Mouse (Mus musculus): ENCODE results near the gene Ccdc162.

Ccdc162 gene

DNA sequence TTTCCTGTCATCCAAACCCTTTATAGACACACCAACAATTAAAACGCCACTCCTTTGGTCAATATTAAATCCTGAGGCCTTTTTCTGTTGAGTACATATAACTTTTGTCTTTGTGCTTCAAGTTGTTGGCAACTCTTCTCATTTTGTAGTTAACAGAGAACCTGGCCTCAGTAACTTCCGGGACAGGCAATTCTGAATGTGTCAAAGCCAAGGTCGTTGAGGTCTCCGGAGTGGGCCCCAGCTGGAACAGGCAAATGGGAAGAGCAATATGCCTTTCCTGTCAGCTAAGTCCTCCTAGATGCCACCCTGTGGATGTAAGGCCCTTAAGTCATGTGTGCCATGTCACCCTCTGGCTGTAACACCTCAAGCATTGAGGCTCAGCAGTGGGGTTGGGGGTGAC is 136.0 kb downstream of the Ccdc162 start:
- in situ Hi-C loops (cut with MboI, MseI) = no loop called here

DNA sequence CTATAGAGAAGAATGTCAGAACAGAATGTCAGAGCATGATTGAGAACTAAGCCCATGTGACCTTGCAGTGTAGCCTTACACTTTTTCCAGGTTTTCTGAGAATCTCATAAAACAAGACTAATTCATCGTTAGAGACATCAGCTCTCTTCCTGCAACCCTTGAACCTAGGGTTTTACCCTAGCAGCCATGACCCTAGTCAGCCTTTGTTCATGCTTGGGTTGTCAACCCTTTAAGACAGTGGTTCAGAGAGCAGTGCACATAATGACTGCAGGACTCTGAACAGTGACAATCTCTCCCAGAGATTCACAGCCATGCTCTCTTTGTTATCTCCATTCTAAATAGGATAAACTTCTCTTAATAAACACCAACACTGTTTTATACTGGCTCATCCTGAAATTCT is 137.9 kb downstream of the Ccdc162 start:
- in situ Hi-C loops (cut with MboI, MseI) = no loop called here

DNA sequence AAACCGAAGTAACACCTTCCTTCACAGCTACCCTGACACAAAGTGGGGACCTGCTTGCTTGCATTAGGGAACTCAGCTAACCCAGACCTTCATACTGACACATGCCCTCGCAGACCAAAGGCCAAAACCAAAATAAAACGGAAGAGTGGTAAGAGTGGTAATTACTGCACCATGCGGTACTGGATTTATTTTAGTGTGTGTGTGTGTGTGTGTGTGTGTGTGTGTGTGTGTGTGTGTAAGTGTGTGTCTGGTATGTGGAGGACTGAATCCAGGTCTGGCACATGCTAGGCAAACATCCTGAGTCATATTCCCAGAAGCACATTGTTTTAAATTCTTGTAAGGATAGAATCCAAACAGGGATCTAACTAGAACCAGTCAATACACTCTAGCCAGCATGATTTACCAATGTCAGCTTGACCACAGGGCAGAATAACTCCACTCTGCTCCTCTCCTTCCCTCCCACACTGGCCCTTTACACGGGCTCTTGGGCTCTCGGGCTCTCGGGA is 140.1 kb downstream of the Ccdc162 start:
- in situ Hi-C loops (cut with MboI, MseI) = no loop called here

DNA sequence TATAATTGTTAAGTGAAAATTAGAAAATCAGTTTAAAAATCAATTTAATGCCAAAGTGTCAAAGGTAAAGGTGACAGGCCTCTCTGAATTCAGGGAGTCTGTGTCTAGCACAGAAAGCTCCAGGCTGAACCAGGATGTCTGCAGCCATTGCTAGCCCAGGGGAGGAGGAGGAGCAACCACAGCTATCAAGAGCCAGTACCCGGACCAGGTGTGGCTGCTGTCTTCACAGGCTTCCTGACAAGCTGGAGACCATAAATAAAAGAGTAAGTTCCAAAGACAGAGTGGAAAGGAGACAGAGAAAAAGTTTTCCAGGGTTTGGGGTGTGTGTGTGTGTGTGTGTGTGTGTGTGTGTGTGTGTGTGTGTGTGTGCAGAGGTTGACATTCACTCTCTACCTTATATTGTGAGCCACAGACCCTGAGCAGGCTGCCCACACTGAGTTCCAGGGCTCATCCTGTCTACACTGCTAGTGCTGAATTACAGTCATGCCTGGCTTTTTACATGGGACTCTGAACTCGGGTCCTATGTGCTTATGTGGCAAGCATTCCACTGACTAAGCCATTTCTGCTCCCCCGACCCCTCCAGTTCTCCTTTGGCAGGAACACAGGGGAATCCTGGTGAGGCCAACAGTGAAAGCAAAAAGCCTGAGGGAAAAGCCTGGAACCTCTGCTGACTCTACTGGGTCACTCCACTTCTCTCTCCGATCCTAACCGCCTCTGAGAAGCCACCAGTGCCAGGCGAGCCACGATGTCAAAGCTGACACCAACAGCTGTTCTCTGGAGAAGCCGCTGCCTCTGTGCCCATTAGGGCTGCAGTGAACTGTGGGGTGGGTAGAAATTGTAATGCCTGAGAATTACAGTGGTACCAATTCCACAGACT is 140.7 kb downstream of the Ccdc162 start:
- in situ Hi-C loops (cut with MboI, MseI) = no loop called here

DNA sequence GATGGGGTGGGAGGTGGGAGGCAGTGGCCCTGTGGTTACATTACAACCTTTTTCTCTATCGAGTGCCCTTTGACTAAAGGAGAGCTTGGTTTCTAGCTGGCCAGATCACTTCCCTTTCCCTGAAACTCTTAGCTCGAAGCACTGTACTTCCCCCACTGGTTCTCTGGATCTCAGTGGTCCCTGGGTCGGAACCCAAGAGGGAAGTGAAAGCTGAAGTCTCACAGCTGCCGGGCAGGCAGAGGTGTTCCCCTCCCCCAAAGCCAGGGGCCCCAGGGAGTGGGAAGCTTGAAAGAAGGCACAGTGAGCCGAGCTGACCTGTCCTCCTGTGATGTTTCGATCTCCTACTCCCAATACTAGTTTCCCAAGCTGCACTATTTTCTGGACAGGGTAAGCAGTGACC is 143.2 kb downstream of the Ccdc162 start:
- in situ Hi-C loops (cut with MboI, MseI) = loop anchor here (5.0 kb wide), 1 partner anchor 49 kb away; no protein-coding TSS in a partner anchor

DNA sequence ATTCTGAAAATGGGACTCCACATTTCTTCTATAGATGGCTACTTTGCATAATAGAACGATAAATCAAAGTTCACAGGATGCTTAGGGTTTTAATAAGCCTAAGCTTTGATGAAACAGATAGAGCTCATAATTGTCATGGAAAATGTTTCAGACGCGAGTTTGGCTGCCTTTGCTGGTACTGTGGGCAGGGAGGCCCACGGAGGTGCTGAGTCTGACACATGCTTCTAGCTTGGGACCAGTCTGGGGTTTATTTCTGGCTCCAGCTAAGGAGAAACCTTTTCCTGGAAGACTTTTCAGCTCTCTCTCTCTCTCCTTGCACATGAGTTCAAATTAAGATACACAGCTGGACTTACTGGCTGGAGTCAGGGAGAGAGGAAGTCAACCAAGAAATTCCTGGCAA is 144.2 kb downstream of the Ccdc162 start:
- in situ Hi-C loops (cut with MboI, MseI) = loop anchor here (5.0 kb wide), 1 partner anchor 50 kb away; no protein-coding TSS in a partner anchor

DNA sequence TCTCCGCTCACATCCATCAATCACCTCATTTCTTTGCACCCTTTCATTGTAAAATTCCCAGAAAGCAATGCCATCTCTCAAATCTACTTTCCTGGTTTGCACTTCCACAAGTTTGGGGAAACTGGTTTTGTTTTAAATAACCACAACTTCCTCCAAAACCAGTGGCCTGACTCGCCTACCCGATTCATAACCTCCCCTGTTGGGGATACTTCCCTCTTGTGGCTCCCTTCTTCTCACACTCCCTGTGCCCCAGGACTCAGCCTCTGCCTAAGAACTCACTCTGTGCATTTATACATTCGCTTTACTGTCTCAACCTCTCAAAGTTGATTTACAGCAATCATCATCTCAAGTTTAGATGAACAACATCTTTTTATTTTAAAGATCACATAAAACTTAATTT is 145.4 kb downstream of the Ccdc162 start:
- in situ Hi-C loops (cut with MboI, MseI) = loop anchor here (5.0 kb wide), 1 partner anchor 51 kb away; no protein-coding TSS in a partner anchor

DNA sequence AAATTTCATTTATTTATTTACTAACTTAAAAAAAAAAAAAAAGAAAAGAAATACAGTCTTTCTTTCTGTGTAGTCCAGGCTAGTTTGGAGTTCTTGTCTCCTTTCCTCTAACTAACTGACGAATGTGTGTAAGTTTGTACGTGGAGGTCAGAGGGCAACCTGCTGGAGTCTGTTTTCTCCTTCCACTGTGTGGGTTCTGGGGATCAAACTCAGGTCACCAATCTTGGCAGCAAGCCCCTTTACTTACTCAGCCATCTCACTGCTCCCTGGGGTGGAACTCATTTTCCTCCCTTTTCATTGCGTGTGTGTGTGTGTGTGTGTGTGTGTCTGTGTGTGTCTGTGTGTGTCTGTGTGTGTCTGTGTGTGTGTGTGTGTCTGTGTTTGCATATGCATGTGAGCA is 148.1 kb downstream of the Ccdc162 start:
- in situ Hi-C loops (cut with MboI, MseI) = no loop called here

DNA sequence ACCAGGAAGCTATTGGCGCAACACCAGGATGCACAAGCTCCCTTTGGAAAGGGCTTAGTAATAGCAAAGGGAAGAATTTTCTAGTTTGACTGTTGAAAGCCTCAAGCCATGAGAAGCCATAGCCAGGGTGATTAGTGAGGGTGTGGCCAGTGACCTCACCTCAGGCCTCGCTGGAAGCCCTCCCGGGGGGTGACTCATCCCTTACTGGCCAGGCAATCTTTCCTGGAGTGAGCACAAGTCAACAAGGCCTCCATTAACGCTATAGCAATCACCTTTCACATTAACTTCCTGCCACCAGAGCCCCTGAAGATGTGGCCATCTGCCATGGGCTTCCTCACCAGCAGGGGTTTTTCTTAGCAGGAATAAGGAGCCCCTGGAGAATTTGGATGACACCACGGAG is 151.3 kb downstream of the Ccdc162 start:
- in situ Hi-C loops (cut with MboI, MseI) = no loop called here

DNA sequence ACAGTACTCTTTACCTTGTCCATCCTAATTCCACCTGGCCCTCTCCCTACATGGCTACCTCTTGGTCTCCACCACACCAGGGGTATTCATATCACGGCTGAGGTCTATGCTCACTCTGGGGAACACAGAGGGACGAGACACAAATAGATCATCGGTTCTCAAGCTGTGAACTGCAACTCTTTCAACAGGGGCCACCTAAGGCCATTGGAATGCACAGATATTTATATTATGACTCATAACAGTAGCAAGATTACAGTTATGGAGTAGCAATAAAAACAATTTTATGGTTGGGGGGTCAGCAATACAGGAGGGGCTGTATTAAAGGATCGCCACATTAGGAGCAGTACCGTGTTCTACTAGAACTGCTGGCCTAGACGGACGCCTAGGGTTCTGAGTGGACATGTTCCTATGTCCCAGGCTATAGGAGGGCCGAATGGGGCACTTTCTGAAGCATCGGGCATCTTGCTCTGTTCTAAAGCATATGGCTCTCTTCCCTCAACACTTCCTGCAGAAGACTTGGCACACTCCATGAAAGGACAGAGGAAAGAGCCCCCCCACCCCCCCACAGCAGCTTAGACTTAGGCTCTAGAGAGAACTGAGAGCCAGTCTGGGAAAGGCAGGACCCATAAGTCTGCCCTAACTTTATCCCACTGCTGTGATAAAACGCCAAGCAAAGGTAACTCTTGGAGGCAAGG is 154.6 kb downstream of the Ccdc162 start:
- in situ Hi-C loops (cut with MboI, MseI) = no loop called here

DNA sequence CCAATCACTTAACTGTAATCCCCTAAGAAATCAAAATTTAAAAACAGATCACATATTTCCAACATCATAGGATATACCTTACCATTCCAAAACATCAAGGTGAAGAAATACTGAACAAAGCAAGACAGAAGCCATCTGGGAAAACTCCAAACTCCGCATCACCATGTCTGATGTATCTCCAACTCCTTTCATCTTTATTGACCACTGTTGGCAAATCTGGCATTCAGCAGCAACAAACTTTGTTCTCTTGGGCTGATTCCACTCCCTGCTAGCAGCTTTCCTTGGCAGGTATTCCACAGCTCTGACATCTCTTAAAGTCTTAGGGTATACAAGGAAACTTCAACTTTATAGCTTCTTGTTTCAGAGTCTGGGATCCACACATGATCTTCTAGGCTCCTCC is 158.0 kb downstream of the Ccdc162 start:
- in situ Hi-C loops (cut with MboI, MseI) = no loop called here

DNA sequence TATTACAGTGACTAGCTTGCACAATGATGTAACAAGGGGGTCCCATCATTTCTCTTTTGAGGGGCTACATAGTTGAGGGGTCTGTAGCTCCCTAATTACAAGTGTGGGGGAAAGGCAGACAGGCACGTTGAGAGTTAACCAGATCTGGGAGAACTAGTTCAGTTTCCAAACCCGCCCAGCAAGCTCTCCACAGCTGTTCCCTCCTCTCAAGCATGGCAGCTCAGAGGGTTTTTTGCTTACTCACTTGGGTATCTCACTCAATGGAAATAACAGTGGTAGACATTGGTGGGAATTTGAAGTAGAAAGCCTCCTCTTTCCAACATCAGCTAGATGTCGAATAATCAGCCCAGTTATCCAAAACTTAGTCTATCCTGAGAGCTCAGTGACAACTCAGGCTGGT is 161.4 kb downstream of the Ccdc162 start:
- in situ Hi-C loops (cut with MboI, MseI) = no loop called here

DNA sequence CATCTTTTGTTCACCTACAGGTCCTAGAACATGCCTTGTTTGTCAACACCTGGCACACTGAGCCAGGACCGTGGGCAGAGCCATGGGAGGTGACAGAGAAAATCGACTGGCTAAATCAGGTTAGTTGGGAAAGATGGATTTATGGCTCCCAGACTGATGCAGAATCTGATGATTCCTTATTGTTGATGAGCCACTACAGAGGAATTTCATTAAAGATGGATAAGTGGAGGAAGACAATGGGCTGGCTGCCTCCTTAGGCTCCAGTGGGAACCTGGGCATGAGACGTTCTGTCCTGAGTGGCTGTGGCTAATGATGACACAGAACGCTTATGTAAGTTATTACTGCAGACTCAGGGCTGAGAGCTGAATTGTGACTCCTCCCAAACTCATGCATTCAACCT is 162.7 kb downstream of the Ccdc162 start:
- in situ Hi-C loops (cut with MboI, MseI) = no loop called here

DNA sequence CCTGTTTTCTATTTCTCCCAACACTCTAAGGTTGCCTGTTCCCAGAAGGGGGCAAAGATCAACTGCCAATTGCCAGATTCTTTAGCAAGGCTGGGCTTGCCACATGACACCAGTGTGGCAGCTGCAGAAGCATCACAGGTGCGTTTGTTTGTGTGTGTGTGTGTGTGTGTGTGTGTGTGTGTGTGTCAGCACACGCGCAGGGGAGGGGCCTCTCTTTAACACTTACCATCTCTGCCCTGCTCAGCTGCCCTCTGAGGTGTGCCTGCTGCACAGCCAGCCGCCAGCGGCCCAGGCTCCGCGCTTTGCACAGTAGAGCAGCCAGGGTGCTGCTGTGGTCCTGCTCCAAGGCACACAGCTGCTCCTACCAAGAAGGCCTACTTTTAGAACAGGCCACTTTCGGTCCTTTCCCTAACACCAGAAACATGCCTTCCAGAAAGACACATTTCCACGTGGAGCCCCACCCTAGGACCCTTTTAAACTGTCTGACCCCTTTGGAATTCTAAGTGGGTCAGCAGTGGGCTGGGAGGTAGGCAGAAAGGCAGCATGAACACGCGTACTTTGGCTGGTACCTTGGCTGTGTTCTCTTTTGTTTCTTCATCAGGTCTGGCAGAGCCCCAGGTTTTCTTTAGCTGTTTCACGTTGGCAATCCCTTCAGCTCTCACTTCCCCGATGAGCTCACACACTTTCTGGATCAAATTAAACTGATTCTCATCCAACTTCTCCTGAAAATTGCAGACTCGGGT is 163.4 kb downstream of the Ccdc162 start:
- in situ Hi-C loops (cut with MboI, MseI) = no loop called here

DNA sequence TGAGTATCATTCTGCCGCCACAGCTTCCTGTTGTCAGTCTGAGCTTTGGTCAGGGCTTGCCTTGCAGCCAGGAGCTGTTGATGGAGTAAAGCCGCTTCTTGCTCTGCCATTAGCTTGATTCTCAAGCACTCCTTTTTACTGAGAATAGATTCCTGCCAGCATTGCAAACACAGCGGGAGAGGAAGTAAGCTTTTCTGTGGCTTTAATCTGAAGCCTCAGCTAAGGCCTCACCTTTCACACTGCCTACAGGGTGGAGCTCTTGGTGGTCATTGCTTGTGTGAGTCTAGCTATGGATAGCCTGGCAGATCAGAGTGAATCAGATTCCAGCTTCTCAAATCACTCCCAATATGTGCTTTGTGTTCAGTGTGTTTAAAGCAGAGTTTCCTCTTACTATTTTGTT is 164.1 kb downstream of the Ccdc162 start:
- in situ Hi-C loops (cut with MboI, MseI) = no loop called here

DNA sequence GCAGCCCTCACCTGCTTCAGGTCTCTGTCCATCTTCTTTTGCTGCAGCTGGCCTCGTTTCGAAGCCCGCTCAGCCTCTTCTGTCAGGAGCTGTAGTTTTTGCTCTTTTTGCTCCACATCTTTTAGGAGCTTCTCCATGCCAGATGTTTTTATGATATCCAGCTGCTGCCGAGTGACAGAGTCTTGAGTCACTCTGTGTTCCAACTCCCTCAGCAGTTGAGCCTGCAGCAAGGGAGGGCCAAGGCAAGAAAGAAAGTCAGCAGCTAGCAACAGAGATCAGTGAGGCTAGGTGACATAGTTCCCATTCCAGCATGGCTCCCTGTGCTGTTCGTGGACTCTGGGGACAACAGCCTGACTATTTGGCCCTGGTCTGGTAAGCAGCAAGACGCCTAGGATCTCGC is 165.7 kb downstream of the Ccdc162 start:
- in situ Hi-C loops (cut with MboI, MseI) = no loop called here

DNA sequence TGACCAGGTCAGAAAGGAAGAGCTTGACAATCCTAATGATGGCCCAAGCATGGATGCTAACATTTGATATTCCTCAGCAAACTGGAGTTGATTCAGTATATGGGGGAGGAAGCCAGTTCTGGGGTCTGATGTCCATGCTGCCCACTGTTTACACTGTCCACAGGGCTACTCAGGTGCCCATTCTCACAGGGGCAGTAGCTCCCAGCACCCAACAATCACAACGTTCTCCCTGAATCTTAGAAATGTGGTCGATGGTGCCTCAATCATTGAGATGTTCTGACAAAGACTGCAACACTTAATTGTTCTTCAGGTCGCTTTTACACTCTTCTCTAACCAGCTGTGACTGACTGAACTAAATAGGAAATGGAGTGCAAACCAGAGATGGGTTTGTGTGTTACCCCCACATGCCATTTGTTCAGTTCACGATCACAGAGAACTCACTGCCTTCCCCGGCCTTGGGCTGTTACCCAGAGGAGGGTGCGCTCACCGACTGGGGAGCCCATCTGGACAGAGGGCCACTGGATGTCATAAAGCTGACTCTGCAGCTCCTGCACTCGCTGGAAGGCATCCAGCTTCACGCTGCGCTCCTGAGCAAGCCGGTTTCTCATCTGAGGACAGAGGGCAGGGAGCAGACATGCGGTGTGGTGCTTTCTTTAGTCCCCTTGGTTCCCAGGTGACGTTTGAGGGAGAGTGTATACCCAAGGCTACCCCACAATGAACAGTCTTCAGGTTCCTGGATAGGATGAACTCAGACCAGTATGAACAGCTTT is 169.9 kb downstream of the Ccdc162 start:
- in situ Hi-C loops (cut with MboI, MseI) = no loop called here

DNA sequence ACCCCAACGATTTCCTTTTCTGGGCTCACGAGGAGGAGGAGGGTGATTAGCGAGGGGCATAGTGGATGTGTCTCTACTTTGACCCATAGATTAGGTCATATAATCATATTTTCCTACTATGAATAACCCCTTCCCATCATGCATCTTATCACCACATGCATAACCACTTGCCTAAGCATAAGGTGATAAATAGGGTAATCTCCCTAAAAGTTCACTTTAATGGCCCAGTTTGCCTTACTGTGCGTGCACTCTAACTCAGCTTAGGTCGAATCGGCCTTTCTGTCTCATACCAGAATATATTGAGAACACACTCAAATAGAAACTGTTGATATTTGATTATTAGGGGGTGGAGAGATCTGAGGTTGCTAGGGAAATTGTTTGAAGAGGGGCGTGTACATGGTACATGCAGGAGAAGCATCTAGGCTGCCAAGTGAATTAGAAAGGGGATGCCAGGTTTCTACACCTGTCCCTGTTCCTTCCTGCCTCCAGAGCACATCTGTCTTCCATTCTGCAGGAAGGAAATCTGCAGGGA is 171.1 kb downstream of the Ccdc162 start:
- in situ Hi-C loops (cut with MboI, MseI) = no loop called here

DNA sequence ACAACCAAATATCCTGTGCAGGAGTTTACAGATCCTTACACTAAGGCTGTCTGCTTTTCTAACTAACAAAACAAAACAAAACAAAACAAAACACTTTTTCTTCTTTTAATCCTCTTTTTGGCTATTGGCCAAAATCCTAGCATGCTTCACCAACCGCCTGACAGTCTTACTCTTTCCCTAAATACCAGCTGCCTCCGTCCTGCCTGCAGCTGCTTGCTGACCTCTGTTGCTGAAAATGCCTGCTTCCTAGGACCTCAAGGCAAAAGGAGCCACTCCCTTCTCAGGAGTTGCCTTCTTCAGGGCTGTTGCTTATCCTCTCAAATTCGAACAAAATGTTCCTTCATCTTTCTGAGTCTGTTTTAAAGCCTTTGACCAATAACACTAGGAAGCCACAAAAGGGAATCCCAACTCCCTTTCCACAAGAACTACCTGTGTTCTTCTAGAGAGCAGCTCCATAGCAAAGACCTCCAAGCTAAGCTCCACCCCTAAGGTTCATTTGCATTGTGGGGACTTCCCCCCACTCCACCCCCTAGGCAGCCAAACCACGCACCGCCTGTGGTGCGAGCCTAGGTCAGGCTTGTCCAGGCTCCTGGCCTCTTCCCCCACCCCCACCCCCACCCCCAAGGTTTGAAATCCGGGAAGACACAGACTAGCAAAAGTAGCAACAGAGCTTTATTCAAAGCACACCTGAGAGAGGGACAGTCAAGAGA is 171.8 kb downstream of the Ccdc162 start:
- in situ Hi-C loops (cut with MboI, MseI) = no loop called here

DNA sequence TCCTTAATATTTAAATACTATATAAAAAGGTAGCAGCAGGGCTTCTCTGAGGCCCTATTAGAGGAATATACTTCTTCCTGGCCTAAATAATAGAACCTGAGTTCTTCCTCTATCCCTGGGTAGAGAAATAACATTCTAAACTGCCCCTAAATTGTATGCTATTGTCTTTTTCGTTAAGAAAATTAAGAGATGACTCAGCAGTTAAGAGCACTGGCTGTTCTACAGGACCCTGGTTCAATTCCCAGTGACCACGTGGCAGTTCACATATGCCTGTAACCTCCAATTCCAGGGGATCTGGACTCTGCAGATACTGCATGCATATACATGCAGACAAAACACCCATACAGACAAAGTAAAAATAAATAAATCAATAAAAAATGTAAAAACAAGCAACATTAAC is 172.6 kb downstream of the Ccdc162 start:
- in situ Hi-C loops (cut with MboI, MseI) = no loop called here
